Mouse (Mus musculus) forebrain, embryonic 11.5 days (tissue): ENCODE results near the gene Zfp658. TPM values are rescaled to one million over a fixed set of nuclear protein-coding genes. Genes with fewer than 3 reads are reported as not detected.

Source experiments
- ATAC-seq: fragments of 200-750 bp; cut with Nextera tagmentation; replicated peaks from 2 replicates; pipeline ENCODE4 v1.8.0; 2017; ENCODE audit warnings: moderate TSS enrichment; ENCODE audit not compliant: low FRiP score
- DNase-seq: peaks from one replicate; pipeline ENCODE4 v3.0.0-alpha.2; 2017; ENCODE audit warnings: low spot score
- H3K27ac ChIP-seq: fragments of 300-500 bp; sonication (generic); 2 replicates; pipeline ENCODE4 v1.5.1; 2014; ENCODE audit warnings: low read depth, low read length
- H3K27me3 ChIP-seq: fragments of 300-500 bp; sonication (generic); 2 replicates; pipeline ENCODE4 v1.6.1; 2014; ENCODE audit warnings: mild to moderate bottlenecking, low read length, mixed read lengths; ENCODE audit not compliant: control insufficient read depth, insufficient read depth
- H3K36me3 ChIP-seq: fragments of 300-500 bp; sonication (generic); 2 replicates; pipeline ENCODE4 v1.6.1; 2014; ENCODE audit warnings: mild to moderate bottlenecking, low read length, moderate library complexity, mixed read lengths; ENCODE audit not compliant: control insufficient read depth, insufficient read depth
- H3K4me1 ChIP-seq: fragments of 300-500 bp; sonication (generic); replicated peaks from 2 replicates; pipeline ENCODE4 v1.6.1; 2014; ENCODE audit warnings: low read length, mixed read lengths; ENCODE audit not compliant: control insufficient read depth, insufficient read depth
- H3K4me2 ChIP-seq: fragments of 300-500 bp; sonication (generic); 2 replicates; pipeline ENCODE4 v1.6.1; 2014; ENCODE audit warnings: low read depth, mild to moderate bottlenecking, low read length, moderate library complexity, mixed read lengths; ENCODE audit not compliant: severe bottlenecking
- H3K4me3 ChIP-seq: fragments of 300-500 bp; sonication (generic); 2 replicates; pipeline ENCODE4 v1.5.1; 2014; ENCODE audit warnings: low read depth, low read length
- H3K9ac ChIP-seq: fragments of 300-500 bp; sonication (generic); 2 replicates; pipeline ENCODE4 v1.6.1; 2014; ENCODE audit warnings: low read length
- H3K9me3 ChIP-seq: fragments of 300-500 bp; sonication (generic); 2 replicates; pipeline ENCODE4 v1.6.1; 2016; ENCODE audit warnings: low read length, mixed read lengths; ENCODE audit not compliant: control insufficient read depth
- WGBS: fragments of 180-500 bp; shearing (Covaris S2); extraction: QIAGEN DNeasy Blood & Tissue Kit; methylation state at CpG from one replicate; pipeline ENCODE4 v1.1.7; 2014; 5-methylcytosine and 5-hydroxymethylcytosine counted together
- polyA plus RNA-seq: library from polyadenylated mRNA; unstranded; fragments of >200 nt; fragmentation: Nextera tagmentation; extraction: Ambion mirVana; gene quantifications from 2 replicates; pipeline ENCODE4 v1.2.1, GENCODE M21; 2014

Gene Zfp658
- polyA plus RNA-seq, 1 experiment from 2014 or later: 6.8 TPM

- Histone ChIP-seq H3K36me3 (no peaks in the 10 kb centered on the region), H3K27ac (no peak within 1 kb of the TSS), H3K4me3 (no peak within 1 kb of the TSS), H3K9me3 (no peaks in the 10 kb centered on the region), H3K9ac (no peak within 1 kb of the TSS), H3K4me1 (no peaks in the 10 kb centered on the region), H3K27me3 (no peaks in the 10 kb centered on the region), H3K4me2 (no peak within 1 kb of the TSS)
- no peak for ATAC-seq
- WGBS: 81% methylated on average over 7 of the region's 7 CpGs
- no peak for DNase-seq
Observed at GRCm38 (mm10) chr7:43544225-43544977, 17.7 kb upstream of the Zfp658 start, which contains the start of gene Cd33. Gene Cd33 (minus strand): TSS chr7:43544428.

- ATAC-seq: no peak
- no peak for DNase-seq
- H3K36me3 ChIP-seq: no peaks in the 10 kb centered on the region
- H3K27me3 ChIP-seq: no peaks in the 10 kb centered on the region
- no peak overlapping the region for H3K9ac ChIP-seq
- H3K4me3 ChIP-seq: no peak overlapping the region
- no peak overlapping the region for H3K27ac ChIP-seq
- WGBS: 77% methylated on average over 7 of the region's 7 CpGs
- H3K4me1 ChIP-seq: no peaks in the 10 kb centered on the region
- H3K9me3 ChIP-seq: no peaks in the 10 kb centered on the region
- H3K4me2 ChIP-seq: no peak overlapping the region
Observed at GRCm38 (mm10) chr7:43545656-43546545, 16.2 kb upstream of the Zfp658 start.

DNA sequence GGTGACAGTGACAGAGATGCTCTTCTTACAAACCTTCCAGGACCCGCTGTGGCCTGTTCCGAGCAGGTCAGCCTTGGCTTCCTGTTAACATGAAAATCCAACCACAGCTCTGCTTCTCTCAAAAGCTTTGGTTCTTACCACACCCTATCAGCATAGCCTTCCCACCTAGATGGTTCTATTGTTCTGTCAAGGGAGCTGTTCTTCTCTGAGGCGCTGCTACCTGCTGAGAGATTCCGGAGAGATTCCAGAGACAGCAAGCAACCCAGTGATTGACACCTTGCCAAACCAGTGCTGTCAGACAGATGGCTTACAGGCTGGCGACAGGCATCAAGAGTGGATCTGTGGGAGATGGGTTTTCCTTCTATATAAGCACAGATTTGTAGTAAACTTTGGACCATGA is 14.4 kb upstream of the Zfp658 start:
- DNase-seq (no peak), ATAC-seq (no peak)
- no peak overlapping the region for H3K4me3 ChIP-seq
- no peak overlapping the region for H3K27ac ChIP-seq
- no peaks in the 10 kb centered on the region for H3K9me3 ChIP-seq
- H3K9ac ChIP-seq: no peak overlapping the region
- 35% methylated on average over 5 of the region's 5 CpGs for WGBS
- H3K4me2 ChIP-seq: no peak overlapping the region
- no peaks in the 10 kb centered on the region for H3K4me1 ChIP-seq
- H3K36me3 ChIP-seq: no peaks in the 10 kb centered on the region
- H3K27me3 ChIP-seq: no peaks in the 10 kb centered on the region

GRCm38 (mm10) chr7:43548206-43548605 is 13.8 kb upstream of the Zfp658 start:
- ATAC-seq: no peak
- H3K4me1 ChIP-seq: no peaks in the 10 kb centered on the region
- no peaks in the 10 kb centered on the region for H3K36me3 ChIP-seq
- no peak overlapping the region for H3K4me3 ChIP-seq
- H3K27me3 ChIP-seq: no peaks in the 10 kb centered on the region
- no peak overlapping the region for H3K9ac ChIP-seq
- DNase-seq: no peak
- no peak overlapping the region for H3K4me2 ChIP-seq
- WGBS: 74% methylated on average over 4 of the region's 4 CpGs
- H3K9me3 ChIP-seq: no peaks in the 10 kb centered on the region
- H3K27ac ChIP-seq: no peak overlapping the region

GRCm38 (mm10) chr7:43553153-43553552 is 8.9 kb upstream of the Zfp658 start:
- no peak for ATAC-seq
- Histone ChIP-seq H3K27me3 (no peaks in the 10 kb centered on the region), H3K4me3 (no peak overlapping the region), H3K9me3 (no peaks in the 10 kb centered on the region), H3K36me3 (no peaks in the 10 kb centered on the region), H3K27ac (no peak overlapping the region), H3K4me2 (no peak overlapping the region), H3K9ac (no peak overlapping the region), H3K4me1 (no peaks in the 10 kb centered on the region)
- 86% methylated on average over 4 of the region's 4 CpGs for WGBS
- DNase-seq: no peak

DNA sequence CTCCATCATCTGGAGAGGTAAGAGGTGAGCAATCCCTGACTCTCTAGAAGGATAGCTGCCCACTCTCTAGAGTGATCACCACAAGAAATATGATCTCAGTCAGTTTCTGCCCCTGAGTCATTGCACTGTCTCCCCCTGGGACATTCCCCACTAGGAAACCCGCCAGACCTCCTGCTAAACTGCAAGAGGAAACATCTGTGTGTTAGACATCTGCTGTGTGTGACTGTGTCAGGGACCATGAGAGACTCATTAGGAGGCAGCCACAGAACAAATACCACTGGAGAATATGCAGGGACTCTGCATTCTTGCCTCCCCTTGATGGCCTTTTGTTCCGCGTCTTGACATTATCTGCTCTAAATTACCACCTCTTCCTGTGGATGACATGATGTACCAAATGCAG is 7.5 kb upstream of the Zfp658 start:
- no peak for DNase-seq
- no peak for ATAC-seq

DNA sequence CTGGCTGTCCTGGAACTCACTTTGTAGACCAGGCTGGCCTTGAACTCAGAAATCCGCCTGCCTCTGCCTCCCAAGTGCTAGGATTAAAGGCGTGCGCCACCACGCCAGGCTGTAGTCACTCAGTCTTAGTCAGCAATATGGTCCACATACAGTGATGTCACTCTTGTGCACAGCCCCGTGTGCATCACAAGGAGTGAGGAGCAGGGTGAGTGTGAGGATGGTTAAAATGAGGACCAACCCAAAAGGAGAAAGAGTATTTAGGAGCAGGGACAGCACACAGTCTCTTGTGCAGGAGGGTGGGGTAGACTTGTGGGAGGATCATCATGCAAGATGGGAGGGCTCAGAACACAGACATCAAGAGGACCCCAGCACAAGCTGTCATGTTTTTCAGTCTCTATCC is 6.7 kb upstream of the Zfp658 start:
- Histone ChIP-seq H3K9me3 (no peaks in the 10 kb centered on the region), H3K4me1 (no peaks in the 10 kb centered on the region), H3K9ac (no peak overlapping the region), H3K4me2 (no peak overlapping the region), H3K27ac (no peak overlapping the region), H3K36me3 (no peaks in the 10 kb centered on the region), H3K27me3 (no peaks in the 10 kb centered on the region), H3K4me3 (no peak overlapping the region)
- ATAC-seq (no peak), DNase-seq (no peak)
- 94% methylated on average over 5 of the region's 5 CpGs for WGBS

More for the DNA sequence above, 7.5 kb upstream of the Zfp658 start:
- H3K9ac ChIP-seq: no peak overlapping the region
- no peaks in the 10 kb centered on the region for H3K4me1 ChIP-seq
- H3K36me3 ChIP-seq: no peaks in the 10 kb centered on the region
- no peak overlapping the region for H3K4me2 ChIP-seq
- WGBS: 69% methylated on average over 3 of the region's 3 CpGs
- H3K4me3 ChIP-seq: no peak overlapping the region
- no peak overlapping the region for H3K27ac ChIP-seq
- H3K27me3 ChIP-seq: no peaks in the 10 kb centered on the region
- H3K9me3 ChIP-seq: no peaks in the 10 kb centered on the region

GRCm38 (mm10) chr7:43556901-43557300 is 5.2 kb upstream of the Zfp658 start:
- Histone ChIP-seq H3K27me3 (no peaks in the 10 kb centered on the region), H3K4me3 (no peak overlapping the region), H3K36me3 (no peaks in the 10 kb centered on the region), H3K9ac (no peak overlapping the region), H3K9me3 (no peaks in the 10 kb centered on the region), H3K4me2 (no peak overlapping the region), H3K27ac (no peak overlapping the region), H3K4me1 (no peaks in the 10 kb centered on the region)
- ATAC-seq: no peak
- 91% methylated on average over 1 of the region's 1 CpGs for WGBS
- DNase-seq: no peak
